Mouse (Mus musculus) midbrain, embryonic 14.5 days (tissue): ENCODE data around the gene Apbb2. TPM values are rescaled to one million over a fixed set of nuclear protein-coding genes. Genes with fewer than 3 reads are reported as not detected.

ENCODE experiments used
- ATAC-seq: fragments of 200-750 bp; cut with Nextera tagmentation; 2 replicates; pipeline ENCODE4 v1.8.0; 2017; ENCODE audit warnings: moderate number of reproducible peaks, moderate library complexity; ENCODE audit not compliant: low FRiP score, low TSS enrichment
- DNase-seq: peaks from one replicate; pipeline ENCODE4 v3.0.0-alpha.2; 2015
- H3K27ac ChIP-seq: fragments of 300-500 bp; sonication (generic); replicated peaks from 2 replicates; pipeline ENCODE4 v1.5.1; 2014; ENCODE audit warnings: mild to moderate bottlenecking, low read depth, low read length, moderate library complexity
- H3K27me3 ChIP-seq: fragments of 300-500 bp; sonication (generic); 2 replicates; pipeline ENCODE4 v1.6.1; 2014; ENCODE audit warnings: low read length, control low read depth, mixed read lengths; ENCODE audit not compliant: control insufficient read depth, insufficient read depth
- H3K36me3 ChIP-seq: fragments of 300-500 bp; sonication (generic); 2 replicates; pipeline ENCODE4 v1.6.1; 2014; ENCODE audit warnings: low read length, control low read depth; ENCODE audit not compliant: control insufficient read depth, insufficient read depth
- H3K4me1 ChIP-seq: fragments of 300-500 bp; sonication (generic); 2 replicates; pipeline ENCODE4 v1.6.1; 2014; ENCODE audit warnings: mild to moderate bottlenecking, antibody characterized with exemption, low read length, control low read depth; ENCODE audit not compliant: control insufficient read depth, insufficient read depth
- H3K4me2 ChIP-seq: fragments of 300-500 bp; sonication (generic); 2 replicates; pipeline ENCODE4 v1.6.1; 2014; ENCODE audit warnings: mild to moderate bottlenecking, low read length, moderate library complexity
- H3K4me3 ChIP-seq: fragments of 300-500 bp; sonication (generic); replicated peaks from 2 replicates; pipeline ENCODE4 v1.5.1; 2014; ENCODE audit warnings: low read depth, low read length
- H3K9ac ChIP-seq: fragments of 300-500 bp; sonication (generic); replicated peaks from 2 replicates; pipeline ENCODE4 v1.6.1; 2014; ENCODE audit warnings: mild to moderate bottlenecking, low read length, moderate library complexity
- H3K9me3 ChIP-seq: fragments of 300-500 bp; sonication (generic); 2 replicates; pipeline ENCODE4 v1.6.1; 2016; ENCODE audit warnings: low read length, control low read depth, mixed read lengths; ENCODE audit not compliant: control insufficient read depth
- WGBS: fragments of 180-500 bp; shearing (Covaris S2); extraction: QIAGEN DNeasy Blood & Tissue Kit; methylation state at CpG from one replicate; pipeline ENCODE4 v1.1.7; 2014; 5-methylcytosine and 5-hydroxymethylcytosine counted together
- polyA plus RNA-seq: library from polyadenylated mRNA; unstranded; fragments of >200 nt; fragmentation: Nextera tagmentation; extraction: Ambion mirVana; gene quantifications from 2 replicates; pipeline ENCODE4 v1.2.1, GENCODE M21; 2014

The Apbb2 gene
- 99.9 and 116 TPM in 2 replicates for polyA plus RNA-seq

DNA sequence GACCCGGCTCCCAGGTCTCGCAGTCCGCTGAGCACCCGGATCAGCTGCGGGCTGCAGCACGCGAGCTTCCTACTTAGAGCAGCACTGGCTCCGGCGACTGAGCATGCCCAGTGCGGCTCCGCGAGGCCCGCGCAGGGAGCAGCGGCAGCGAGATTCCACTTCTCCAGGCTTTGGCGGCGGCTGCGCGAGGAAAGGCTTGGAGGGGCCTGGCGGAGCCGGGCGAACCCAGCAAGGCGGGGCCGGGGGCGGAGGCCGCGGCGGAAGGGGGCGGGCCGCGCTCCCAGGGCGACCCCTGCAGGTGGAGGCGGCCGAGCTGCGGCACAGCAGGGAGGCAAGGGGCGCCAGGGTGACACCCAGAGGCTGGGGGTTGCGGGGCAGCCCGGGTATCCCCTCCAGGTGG is at the start of gene Apbb2:
Gene Apbb2 (minus strand): TSS at position 188 of the 400 bp plus-strand sequence.
- Histone ChIP-seq H3K27ac (peak within 1 kb of the TSS; percentile 97), H3K36me3 (no peaks in the 10 kb centered on the region), H3K9me3 (no peaks in the 10 kb centered on the region), H3K9ac (peak within 1 kb of the TSS; percentile 96), H3K4me3 (peak within 1 kb of the TSS; percentile 95), H3K4me1 (peaks cover 37% of the 10 kb centered on the region), H3K4me2 (peak within 1 kb of the TSS; percentile 72), H3K27me3 (no peaks in the 10 kb centered on the region)
- WGBS: 0% methylated on average over 39 of the region's 39 CpGs
- DNase-seq: peak; percentile 98
- peak; percentile 94 for ATAC-seq

DNA sequence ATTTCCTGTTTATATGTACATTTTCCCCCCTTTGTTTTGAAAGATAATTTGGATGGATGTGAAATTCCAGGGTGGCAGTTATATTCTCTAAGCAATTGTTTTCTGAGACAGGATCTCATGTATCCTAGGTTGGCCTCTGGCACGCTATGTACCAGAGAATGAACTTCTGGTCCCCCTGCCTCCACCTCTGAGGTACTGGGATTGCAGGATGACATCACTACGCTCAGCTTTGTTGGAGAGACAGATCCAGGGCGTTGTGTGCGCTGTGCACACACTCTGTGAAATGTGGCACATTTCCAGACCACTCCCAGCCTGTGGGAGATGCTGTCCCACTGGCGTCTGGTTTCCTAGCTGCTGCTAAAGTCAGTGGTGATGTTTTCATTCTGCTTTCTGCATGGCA is 35.6 kb upstream of the Apbb2 start:
- Histone ChIP-seq H3K9me3 (no peaks in the 10 kb centered on the region), H3K27ac (no peak overlapping the region), H3K4me3 (no peak overlapping the region), H3K4me2 (no peak overlapping the region), H3K36me3 (no peaks in the 10 kb centered on the region), H3K9ac (no peak overlapping the region), H3K27me3 (no peaks in the 10 kb centered on the region), H3K4me1 (no peaks in the 10 kb centered on the region)
- 43% methylated on average over 5 of the region's 5 CpGs for WGBS
- ATAC-seq: no peak
- peak; percentile 59 for DNase-seq

DNA sequence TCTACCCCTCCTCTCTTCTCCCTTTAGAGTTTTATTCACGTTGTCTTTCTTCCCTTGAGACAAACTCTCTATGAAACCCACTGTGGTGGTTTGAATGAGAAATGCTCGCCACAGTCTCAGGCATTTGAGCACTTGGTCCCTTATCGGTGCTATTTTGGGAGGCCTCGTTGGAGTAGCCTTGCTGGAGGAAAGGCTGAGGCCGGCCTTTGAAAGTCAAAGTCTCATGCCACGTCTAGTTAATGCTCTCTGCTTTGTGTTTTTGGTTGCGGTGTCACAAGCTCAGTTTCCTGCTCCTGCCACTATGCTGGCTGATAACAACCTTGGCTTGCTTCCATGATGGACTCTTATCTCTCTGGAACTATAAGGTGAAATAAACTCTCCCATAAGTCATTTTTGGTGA is 28.9 kb upstream of the Apbb2 start:
- no peaks in the 10 kb centered on the region for H3K9me3 ChIP-seq
- no peak overlapping the region for H3K4me3 ChIP-seq
- DNase-seq: no peak
- no peaks in the 10 kb centered on the region for H3K4me1 ChIP-seq
- H3K4me2 ChIP-seq: no peak overlapping the region
- H3K36me3 ChIP-seq: no peaks in the 10 kb centered on the region
- H3K9ac ChIP-seq: no peak overlapping the region
- no peak overlapping the region for H3K27ac ChIP-seq
- no peaks in the 10 kb centered on the region for H3K27me3 ChIP-seq
- 70% methylated on average over 7 of the region's 7 CpGs for WGBS
- no peak for ATAC-seq

GRCm38 (mm10) chr5:66643260-66643659 is 24.7 kb upstream of the Apbb2 start:
- no peak overlapping the region for H3K9ac ChIP-seq
- ATAC-seq: no peak
- H3K36me3 ChIP-seq: no peaks in the 10 kb centered on the region
- H3K4me2 ChIP-seq: no peak overlapping the region
- H3K4me3 ChIP-seq: no peak overlapping the region
- DNase-seq: no peak
- H3K4me1 ChIP-seq: no peaks in the 10 kb centered on the region
- no peaks in the 10 kb centered on the region for H3K27me3 ChIP-seq
- H3K9me3 ChIP-seq: no peaks in the 10 kb centered on the region
- WGBS: 92% methylated on average over 5 of the region's 5 CpGs
- no peak overlapping the region for H3K27ac ChIP-seq

GRCm38 (mm10) chr5:66642156-66642555 is 23.6 kb upstream of the Apbb2 start:
- H3K9me3 ChIP-seq: no peaks in the 10 kb centered on the region
- ATAC-seq (no peak), DNase-seq (no peak)
- no peaks in the 10 kb centered on the region for H3K36me3 ChIP-seq
- no peak overlapping the region for H3K4me2 ChIP-seq
- no peaks in the 10 kb centered on the region for H3K27me3 ChIP-seq
- no peak overlapping the region for H3K27ac ChIP-seq
- H3K4me3 ChIP-seq: no peak overlapping the region
- H3K9ac ChIP-seq: no peak overlapping the region
- 90% methylated on average over 4 of the region's 4 CpGs for WGBS
- H3K4me1 ChIP-seq: no peaks in the 10 kb centered on the region

GRCm38 (mm10) chr5:66635459-66636079 is 17.0 kb upstream of the Apbb2 start:
- Histone ChIP-seq H3K27me3 (no peaks in the 10 kb centered on the region), H3K9ac (no peak overlapping the region), H3K4me2 (no peak overlapping the region), H3K9me3 (no peaks in the 10 kb centered on the region), H3K4me3 (no peak overlapping the region), H3K4me1 (no peaks in the 10 kb centered on the region), H3K36me3 (no peaks in the 10 kb centered on the region), H3K27ac (no peak overlapping the region)
- DNase-seq (no peak), ATAC-seq (no peak)
- WGBS: 40% methylated on average over 10 of the region's 10 CpGs

DNA sequence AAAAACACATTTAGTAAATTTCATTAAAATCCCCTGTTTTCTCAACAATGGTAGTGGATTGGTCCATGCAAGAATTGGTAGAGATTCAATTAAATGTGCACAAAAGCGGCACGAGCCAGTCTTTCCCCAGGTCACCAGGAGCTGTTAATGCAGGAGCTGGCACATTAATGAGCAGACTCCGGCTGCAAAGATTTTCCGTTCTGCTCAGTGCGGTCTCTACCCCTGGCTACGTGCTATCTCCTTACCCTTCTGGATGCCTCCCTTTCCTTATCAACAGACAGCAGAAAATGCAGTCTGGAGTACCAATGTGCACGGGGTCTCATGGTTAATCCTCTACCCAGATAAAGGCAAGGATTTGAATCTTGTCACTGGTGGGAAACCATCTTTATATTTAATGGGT is 9.2 kb upstream of the Apbb2 start:
- Histone ChIP-seq H3K27ac (peak overlapping the region; percentile 56; the same call in 1 of the 2 replicates), H3K4me2 (0 out of 2 replicates have a peak overlapping the region, but pooled peaks have one; percentile 13), H3K4me1 (0 out of 2 replicates have a peak, but pooled peaks cover 6% of the 10 kb centered on the region), H3K36me3 (no peaks in the 10 kb centered on the region), H3K27me3 (no peaks in the 10 kb centered on the region), H3K9ac (0 out of 2 replicates have a peak overlapping the region, but pooled peaks have one; percentile 10), H3K4me3 (no peak overlapping the region), H3K9me3 (no peaks in the 10 kb centered on the region)
- DNase-seq (peak; percentile 76), ATAC-seq (peak; percentile 73; the same call in 1 of the 2 replicates)
- 26% methylated on average over 7 of the region's 7 CpGs for WGBS

DNA sequence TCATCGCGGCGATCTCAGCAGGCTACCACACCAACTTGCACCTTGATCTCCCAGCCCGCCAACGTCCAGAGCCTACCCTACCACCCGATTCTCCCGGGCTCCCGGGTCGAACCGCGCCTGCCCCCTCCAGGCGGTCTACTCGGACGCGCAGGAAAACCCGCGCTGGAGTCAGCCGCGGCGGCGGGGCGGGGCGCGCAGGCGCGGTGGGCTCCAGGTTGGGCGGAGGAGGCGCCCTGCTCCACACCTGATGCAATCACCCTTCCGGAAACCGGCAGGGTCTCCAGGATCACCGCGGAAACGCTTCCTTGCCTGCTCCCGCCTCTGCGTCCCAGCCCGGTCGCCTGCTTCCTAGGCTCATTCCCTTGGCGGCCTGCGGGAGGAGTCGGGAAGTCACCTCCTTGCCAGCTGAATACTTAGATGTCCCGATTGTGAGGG is 1.6 kb upstream of the Apbb2 start:
- H3K27me3 ChIP-seq: no peaks in the 10 kb centered on the region
- WGBS: under 1% methylated on average over 41 of the region's 41 CpGs
- peaks cover 29% of the 10 kb centered on the region for H3K4me1 ChIP-seq
- peak overlapping the region; percentile 63 for H3K4me2 ChIP-seq
- peak overlapping the region; percentile 61 for H3K9ac ChIP-seq
- ATAC-seq (peak; percentile 63), DNase-seq (peak; percentile 93)
- H3K36me3 ChIP-seq: no peaks in the 10 kb centered on the region
- H3K27ac ChIP-seq: peak overlapping the region; percentile 66
- H3K4me3 ChIP-seq: peak overlapping the region; percentile 47
- no peaks in the 10 kb centered on the region for H3K9me3 ChIP-seq

GRCm38 (mm10) chr5:66619675-66620074 is 1.1 kb upstream of the Apbb2 start:
- WGBS: 42% methylated on average over 8 of the region's 8 CpGs
- DNase-seq (no peak), ATAC-seq (no peak)
- peaks cover 33% of the 10 kb centered on the region for H3K4me1 ChIP-seq
- no peaks in the 10 kb centered on the region for H3K36me3 ChIP-seq
- H3K4me2 ChIP-seq: peak overlapping the region; percentile 63
- no peaks in the 10 kb centered on the region for H3K9me3 ChIP-seq
- peak overlapping the region; percentile 66 for H3K27ac ChIP-seq
- H3K4me3 ChIP-seq: peak overlapping the region; percentile 47
- H3K27me3 ChIP-seq: no peaks in the 10 kb centered on the region
- peak overlapping the region; percentile 61; the same call in 1 of the 2 replicates for H3K9ac ChIP-seq
